Mouse (Mus musculus): Measurements from ENCODE around the gene Fosl1. TPM values are rescaled to one million over a fixed set of nuclear protein-coding genes. Genes with fewer than 3 reads are reported as not detected.

The Fosl1 gene
- polyA plus RNA-seq, 1 experiment from 2014 or later, result not detected

- WGBS, result 91% methylated on average over 18 of the region's 18 CpGs
- Histone ChIP-seq H3K4me1 (replicated peaks; ENCODE audit: control insufficient read depth, insufficient read depth, low read length) (peaks cover 11% of the 10 kb centered on the region; the same call in 1 of the 2 replicates), H3K4me2 (ENCODE audit: low read depth, low read length, severe bottlenecking) (no peak overlapping the region), H3K27me3 (ENCODE audit: control insufficient read depth, insufficient read depth, low read length) (no peaks in the 10 kb centered on the region), H3K27ac (ENCODE audit: low read depth, low read length) (no peak overlapping the region), H3K36me3 (ENCODE audit: control insufficient read depth, insufficient read depth, low read length) (no peaks in the 10 kb centered on the region), H3K4me3 (ENCODE audit: low read depth, low read length) (no peak overlapping the region), H3K9me3 (ENCODE audit: control insufficient read depth, low read length) (no peaks in the 10 kb centered on the region), H3K9ac (ENCODE audit: low read length) (no peak overlapping the region)
- no peak for DNase-seq (ENCODE audit: low spot score)
- no peak for ATAC-seq (replicated peaks; ENCODE audit: low FRiP score)
These were observed 30.4 kb downstream of the Fosl1 start for GRCm38 (mm10) chr19:5477668-5478300.

GRCm38 (mm10) chr19:5480016-5480415 is 32.7 kb downstream of the Fosl1 start:
- 95% methylated on average over 10 of the region's 10 CpGs for WGBS

GRCm38 (mm10) chr19:5481398-5481797 is 34.1 kb downstream of the Fosl1 start:
- DNase-seq (ENCODE audit: low spot score) (no peak), ATAC-seq (replicated peaks; ENCODE audit: low FRiP score) (no peak)
- 89% methylated on average over 10 of the region's 10 CpGs for WGBS
- Histone ChIP-seq H3K27me3 (ENCODE audit: control insufficient read depth, insufficient read depth, low read length) (no peaks in the 10 kb centered on the region), H3K9me3 (ENCODE audit: control insufficient read depth, low read length) (no peaks in the 10 kb centered on the region), H3K9ac (ENCODE audit: low read length) (no peak overlapping the region), H3K4me2 (ENCODE audit: low read depth, low read length, severe bottlenecking) (no peak overlapping the region), H3K4me3 (ENCODE audit: low read depth, low read length) (no peak overlapping the region), H3K36me3 (ENCODE audit: control insufficient read depth, insufficient read depth, low read length) (no peaks in the 10 kb centered on the region; the same call in 1 of the 2 replicates), H3K27ac (ENCODE audit: low read depth, low read length) (no peak overlapping the region), H3K4me1 (replicated peaks; ENCODE audit: control insufficient read depth, insufficient read depth, low read length) (no peaks in the 10 kb centered on the region)

More at GRCm38 (mm10) chr19:5480016-5480415, 32.7 kb downstream of the Fosl1 start:
- Histone ChIP-seq H3K27me3 (ENCODE audit: control insufficient read depth, insufficient read depth, low read length) (no peaks in the 10 kb centered on the region), H3K4me1 (replicated peaks; ENCODE audit: control insufficient read depth, insufficient read depth, low read length) (peaks cover 5% of the 10 kb centered on the region; the same call in 1 of the 2 replicates), H3K4me3 (ENCODE audit: low read depth, low read length) (no peak overlapping the region), H3K9ac (ENCODE audit: low read length) (no peak overlapping the region), H3K4me2 (ENCODE audit: low read depth, low read length, severe bottlenecking) (no peak overlapping the region), H3K27ac (ENCODE audit: low read depth, low read length) (no peak overlapping the region), H3K9me3 (ENCODE audit: control insufficient read depth, low read length) (no peaks in the 10 kb centered on the region), H3K36me3 (ENCODE audit: control insufficient read depth, insufficient read depth, low read length) (no peaks in the 10 kb centered on the region; the same call in 1 of the 2 replicates)
- DNase-seq (ENCODE audit: low spot score) (no peak), ATAC-seq (replicated peaks; ENCODE audit: low FRiP score) (no peak)

- 96% methylated on average over 19 of the region's 19 CpGs for WGBS
- Histone ChIP-seq H3K27me3 (ENCODE audit: control insufficient read depth, insufficient read depth, low read length) (no peaks in the 10 kb centered on the region), H3K27ac (ENCODE audit: low read depth, low read length) (no peak overlapping the region), H3K4me2 (ENCODE audit: low read depth, low read length, severe bottlenecking) (no peak overlapping the region), H3K9ac (ENCODE audit: low read length) (no peak overlapping the region), H3K9me3 (ENCODE audit: control insufficient read depth, low read length) (no peaks in the 10 kb centered on the region), H3K4me3 (ENCODE audit: low read depth, low read length) (no peak overlapping the region), H3K4me1 (replicated peaks; ENCODE audit: control insufficient read depth, insufficient read depth, low read length) (no peaks in the 10 kb centered on the region; the same call in 1 of the 2 replicates), H3K36me3 (ENCODE audit: control insufficient read depth, insufficient read depth, low read length) (no peaks in the 10 kb centered on the region; the same call in 1 of the 2 replicates)
- DNase-seq (ENCODE audit: low spot score) (no peak), ATAC-seq (replicated peaks; ENCODE audit: low FRiP score) (no peak)
These were observed 36.3 kb downstream of the Fosl1 start for GRCm38 (mm10) chr19:5483386-5484359.

- no peaks in the 10 kb centered on the region for H3K27me3 ChIP-seq (ENCODE audit: control insufficient read depth, insufficient read depth, low read length)
These were observed 37.1 kb downstream of the Fosl1 start for GRCm38 (mm10) chr19:5484496-5484895.

GRCm38 (mm10) chr19:5485371-5485770 is 38.0 kb downstream of the Fosl1 start:
- ATAC-seq (replicated peaks; ENCODE audit: low FRiP score) (no peak), DNase-seq (ENCODE audit: low spot score) (no peak)
- Histone ChIP-seq H3K9me3 (ENCODE audit: control insufficient read depth, low read length) (no peaks in the 10 kb centered on the region), H3K9ac (ENCODE audit: low read length) (no peak overlapping the region), H3K4me3 (ENCODE audit: low read depth, low read length) (no peak overlapping the region), H3K27me3 (ENCODE audit: control insufficient read depth, insufficient read depth, low read length) (no peaks in the 10 kb centered on the region), H3K27ac (ENCODE audit: low read depth, low read length) (no peak overlapping the region), H3K4me2 (ENCODE audit: low read depth, low read length, severe bottlenecking) (no peak overlapping the region), H3K4me1 (replicated peaks; ENCODE audit: control insufficient read depth, insufficient read depth, low read length) (no peaks in the 10 kb centered on the region; the same call in 1 of the 2 replicates), H3K36me3 (ENCODE audit: control insufficient read depth, insufficient read depth, low read length) (no peaks in the 10 kb centered on the region; the same call in 1 of the 2 replicates)
- 96% methylated on average over 8 of the region's 8 CpGs for WGBS

More at GRCm38 (mm10) chr19:5484496-5484895, 37.1 kb downstream of the Fosl1 start:
- H3K36me3 ChIP-seq (ENCODE audit: control insufficient read depth, insufficient read depth, low read length), result no peaks in the 10 kb centered on the region; the same call in 1 of the 2 replicates
- no peak for ATAC-seq (replicated peaks; ENCODE audit: low FRiP score)
- H3K4me3 ChIP-seq (ENCODE audit: low read depth, low read length), result no peak overlapping the region
- no peak overlapping the region for H3K4me2 ChIP-seq (ENCODE audit: low read depth, low read length, severe bottlenecking)
- no peaks in the 10 kb centered on the region for H3K9me3 ChIP-seq (ENCODE audit: control insufficient read depth, low read length)
- H3K9ac ChIP-seq (ENCODE audit: low read length), result no peak overlapping the region
- H3K27ac ChIP-seq (ENCODE audit: low read depth, low read length), result no peak overlapping the region
- no peaks in the 10 kb centered on the region; the same call in 1 of the 2 replicates for H3K4me1 ChIP-seq (replicated peaks; ENCODE audit: control insufficient read depth, insufficient read depth, low read length)
- DNase-seq (ENCODE audit: low spot score), result no peak
- 93% methylated on average over 5 of the region's 5 CpGs for WGBS

GRCm38 (mm10) chr19:5485821-5486220 is 38.5 kb downstream of the Fosl1 start:
- Histone ChIP-seq H3K27me3 (ENCODE audit: control insufficient read depth, insufficient read depth, low read length) (no peaks in the 10 kb centered on the region), H3K4me1 (replicated peaks; ENCODE audit: control insufficient read depth, insufficient read depth, low read length) (no peaks in the 10 kb centered on the region; the same call in 1 of the 2 replicates), H3K36me3 (ENCODE audit: control insufficient read depth, insufficient read depth, low read length) (no peaks in the 10 kb centered on the region; the same call in 1 of the 2 replicates), H3K9ac (ENCODE audit: low read length) (no peak overlapping the region), H3K9me3 (ENCODE audit: control insufficient read depth, low read length) (no peaks in the 10 kb centered on the region), H3K27ac (ENCODE audit: low read depth, low read length) (no peak overlapping the region), H3K4me3 (ENCODE audit: low read depth, low read length) (no peak overlapping the region), H3K4me2 (ENCODE audit: low read depth, low read length, severe bottlenecking) (no peak overlapping the region)
- DNase-seq (ENCODE audit: low spot score) (no peak), ATAC-seq (replicated peaks; ENCODE audit: low FRiP score) (no peak)
- WGBS, result 92% methylated on average over 7 of the region's 7 CpGs

GRCm38 (mm10) chr19:5486286-5486685 is 38.9 kb downstream of the Fosl1 start:
- H3K9ac ChIP-seq (ENCODE audit: low read length), result no peak overlapping the region
- ATAC-seq (replicated peaks; ENCODE audit: low FRiP score) (no peak), DNase-seq (ENCODE audit: low spot score) (no peak)
- H3K27me3 ChIP-seq (ENCODE audit: control insufficient read depth, insufficient read depth, low read length), result no peaks in the 10 kb centered on the region
- H3K27ac ChIP-seq (ENCODE audit: low read depth, low read length), result no peak overlapping the region
- H3K4me1 ChIP-seq (replicated peaks; ENCODE audit: control insufficient read depth, insufficient read depth, low read length), result no peaks in the 10 kb centered on the region; the same call in 1 of the 2 replicates
- WGBS, result 89% methylated on average over 8 of the region's 8 CpGs
- no peak overlapping the region for H3K4me3 ChIP-seq (ENCODE audit: low read depth, low read length)
- H3K9me3 ChIP-seq (ENCODE audit: control insufficient read depth, low read length), result no peaks in the 10 kb centered on the region
- no peak overlapping the region for H3K4me2 ChIP-seq (ENCODE audit: low read depth, low read length, severe bottlenecking)
- H3K36me3 ChIP-seq (ENCODE audit: control insufficient read depth, insufficient read depth, low read length), result no peaks in the 10 kb centered on the region; the same call in 1 of the 2 replicates

Measured in forebrain, embryonic 11.5 days (tissue).